Mouse (Mus musculus) lung, postnatal 0 days (tissue): ENCODE measurements around the gene 9930022D16Rik.

Source experiments
- CTCF ChIP-seq: IDR thresholded peaks from 2 replicates; pipeline ENCODE4 v1.5.1; 2016; ENCODE audit warnings: antibody characterized with exemption, mild to moderate bottlenecking
- EP300 ChIP-seq: IDR thresholded peaks from 2 replicates; pipeline ENCODE4 v1.6.1; 2016; ENCODE audit warnings: antibody characterized with exemption, mild to moderate bottlenecking, control low read depth

- TF ChIP-seq EP300 (no peak), CTCF (no peak)
These were observed 28.4 kb upstream of the 9930022D16Rik start for GRCm38 (mm10) chr11:109385296-109385695.
